8 mouse cellular contexts compared by ENCODE assay signal in the genomic region with DNA sequence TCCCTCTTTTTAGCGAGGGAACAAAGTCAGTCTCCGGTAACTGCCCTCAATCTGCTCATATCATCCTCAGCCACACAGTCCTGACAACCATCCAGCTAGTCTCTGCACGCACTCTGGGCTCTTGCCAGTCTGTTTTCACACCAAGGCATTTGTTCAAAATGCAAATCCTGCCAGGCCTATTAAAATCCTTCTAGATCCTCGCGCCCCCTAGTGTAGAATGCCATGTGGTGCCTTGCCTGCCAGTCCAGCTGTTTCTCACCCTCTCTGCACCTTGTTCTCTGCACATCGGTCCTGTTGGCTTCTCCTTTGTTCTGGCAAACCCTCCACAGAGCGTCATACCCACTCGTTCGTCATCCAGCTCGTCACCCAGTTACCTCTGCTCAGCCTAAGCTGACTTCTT. TPM values are rescaled to one million over a fixed set of nuclear protein-coding genes. Genes with fewer than 3 reads are reported as not detected.
DNase-seq lines count a peak whose midpoint lies in the region; ATAC-seq lines count a peak whose summit lies in the region.

No protein-coding gene starts in this region.

- ATAC-seq in embryonic facial prominence, embryonic 14.5 days (ENCODE audit: low read depth), result no peak
- ATAC-seq in heart, embryonic 14.5 days (ENCODE audit: insufficient number of reproducible peaks, insufficient read depth, low FRiP score, low read depth), result no peak

- intact Hi-C loops in heart, postnatal 25 days (cut with DNase I), result no loop called here

- no peak overlapping the region for H3K4me3 ChIP-seq in embryonic facial prominence, embryonic 14.5 days (ENCODE audit: low read depth, low read length)
- H3K4me3 ChIP-seq in heart, embryonic 14.5 days (ENCODE audit: control insufficient read depth in 1 of 2, insufficient read depth in 1 of 2, low read depth in 1 of 2, low read length in 2 of 2), result no peak overlapping the region

- H3K9me3 ChIP-seq in embryonic facial prominence, embryonic 14.5 days (ENCODE audit: control insufficient read depth, low read length), result no peaks in the 10 kb centered on the region
- H3K9me3 ChIP-seq in heart, embryonic 14.5 days (ENCODE audit: control insufficient read depth, low read length), result no peaks in the 10 kb centered on the region

- no peak overlapping the region for H3K4me2 ChIP-seq in embryonic facial prominence, embryonic 14.5 days (ENCODE audit: low read depth, low read length)
- H3K4me2 ChIP-seq in heart, embryonic 14.5 days (ENCODE audit: low read length), result 0 out of 2 replicates have a peak overlapping the region, but pooled peaks have one; percentile 7

- no peak overlapping the region for H3K27ac ChIP-seq in embryonic facial prominence, embryonic 14.5 days (replicated peaks; ENCODE audit: low read depth, low read length)
- no peak overlapping the region for H3K27ac ChIP-seq in heart, embryonic 14.5 days (replicated peaks in 1 of 2; ENCODE audit: control insufficient read depth in 1 of 2, insufficient read depth in 1 of 2, low read depth in 2 of 2, low read length in 2 of 2)

- H3K27me3 ChIP-seq in embryonic facial prominence, embryonic 14.5 days (replicated peaks; ENCODE audit: control insufficient read depth, insufficient read depth, low read length), result no peaks in the 10 kb centered on the region
- no peaks in the 10 kb centered on the region for H3K27me3 ChIP-seq in heart, embryonic 14.5 days (ENCODE audit: control insufficient read depth, insufficient read depth, low read length)

- DNase-seq in heart, adult 18-20 months, result peak; percentile 56 to 64
- DNase-seq in heart, postnatal 25 days (ENCODE audit: low spot score), result no peak
- DNase-seq in adrenal gland, postnatal 25 days, result peak; percentile 66
- DNase-seq in embryonic facial prominence, embryonic 14.5 days (ENCODE audit: low spot score), result peak; percentile 62
- DNase-seq in layer of hippocampus, adult 9-11 months, result peak; percentile 85
- DNase-seq in lung, postnatal 10 days, result peak; percentile 71
- peak; percentile 82 for DNase-seq in right cerebral cortex, postnatal 10 days (ENCODE audit: low spot score in 2 of 2)

- WGBS in embryonic facial prominence, embryonic 14.5 days, result 29% methylated on average over 10 of the region's 10 CpGs
- WGBS in heart, embryonic 14.5 days, result 14% methylated on average over 10 of the region's 10 CpGs

- H3K36me3 ChIP-seq in embryonic facial prominence, embryonic 14.5 days (ENCODE audit: control insufficient read depth, insufficient read depth, low read length), result no peaks in the 10 kb centered on the region
- no peaks in the 10 kb centered on the region for H3K36me3 ChIP-seq in heart, embryonic 14.5 days (ENCODE audit: control insufficient read depth, insufficient read depth, low read length)

- no peaks in the 10 kb centered on the region for H3K4me1 ChIP-seq in embryonic facial prominence, embryonic 14.5 days (ENCODE audit: control insufficient read depth, insufficient read depth, low read length)
- peaks cover 0 to 7% of the 10 kb centered on the region in 2 experiments; a peak in 2 of 4 replicates for H3K4me1 ChIP-seq in heart, embryonic 14.5 days (ENCODE audit: control insufficient read depth in 2 of 2, insufficient read depth in 2 of 2, low read length in 2 of 2)

- no peak overlapping the region for H3K9ac ChIP-seq in embryonic facial prominence, embryonic 14.5 days (ENCODE audit: low read depth, low read length)
- no peak overlapping the region for H3K9ac ChIP-seq in heart, embryonic 14.5 days (ENCODE audit: low read length)

RNA-seq across cellular contexts. Expression of a gene that starts 36.2 kb away (rescaled TPM):
- under 1 TPM; 0.23 to 0.40 TPM for total RNA-seq in heart, adult 18-20 months (2021)
- under 1 TPM; 0.28 to 0.52 TPM for total RNA-seq in heart, postnatal 25 days (2021)
- total RNA-seq in adrenal gland, postnatal 25 days (2021), result not detected in 2 replicates
- 0.19 and 0.20 TPM in 2 replicates for polyA plus RNA-seq in embryonic facial prominence, embryonic 14.5 days (2014; fragmentation: Nextera tagmentation; extraction: Ambion mirVana)
- polyA plus RNA-seq in heart, embryonic 14.5 days (2014; fragmentation: Nextera tagmentation; extraction: Ambion mirVana), result 0.32 and 0.40 TPM in 2 replicates
